Mouse (Mus musculus) cerebellum, adult 2 months (tissue): ENCODE results near the gene Trub1.

Experiments used
- CTCF ChIP-seq: fragments of 200-500 bp; IDR thresholded peaks from 2 replicates; pipeline ENCODE4 v1.5.1; 2011; ENCODE audit warnings: low read depth, mild to moderate bottlenecking, control low read depth, low read length, moderate library complexity, borderline replicate concordance; ENCODE audit not compliant: insufficient read depth
- POLR2A ChIP-seq: fragments of 200-500 bp; IDR thresholded peaks from 2 replicates; pipeline ENCODE4 v1.6.1; 2011; ENCODE audit warnings: low read length, control low read depth, borderline replicate concordance; ENCODE audit not compliant: insufficient read depth

DNA sequence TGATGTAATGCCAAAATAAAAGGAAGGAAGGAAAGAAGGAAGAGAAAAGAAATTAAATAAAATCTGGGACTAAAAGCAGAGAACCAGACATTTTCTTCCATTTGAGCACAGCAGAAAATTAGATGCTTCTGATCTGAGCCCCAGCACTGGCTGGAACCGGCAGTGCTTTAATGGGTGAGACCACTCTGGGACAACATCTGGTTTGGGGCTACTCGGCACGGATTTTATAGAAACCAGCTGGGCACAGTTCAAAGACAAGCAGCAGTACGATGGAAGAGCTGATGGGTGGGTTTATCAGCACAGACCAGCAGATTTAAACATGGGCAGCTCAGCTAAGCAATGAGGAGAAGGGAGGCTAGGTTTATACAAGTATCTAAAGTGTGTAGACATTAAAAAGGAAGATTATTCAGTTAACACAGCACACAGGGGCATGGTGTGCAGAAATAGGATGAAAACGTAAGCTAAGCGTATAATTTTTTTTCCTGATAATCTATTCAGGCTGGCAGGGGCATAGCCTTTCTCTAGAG lies 46.2 kb downstream of the Trub1 start:
- TF ChIP-seq CTCF (no peak), POLR2A (no peak)
